Mouse (Mus musculus): ENCODE data around the gene Mex3a.

GRCm38 (mm10) chr3:88527565-88527964 is 4.6 kb upstream of the Mex3a start:
- no peak for TF ChIP-seq CTCF (conservative IDR thresholded peaks at IDR 0.05 in 1 of 2, IDR thresholded peaks at IDR 0.05 in 1 of 2; ENCODE audit: low read depth in 2 of 2, low read length in 2 of 2)
- TF ChIP-seq GABPA (IDR thresholded peaks at IDR 0.05; ENCODE audit: insufficient replicate concordance, low read depth, low read length) = no peak
- TF ChIP-seq ZC3H11A (IDR thresholded peaks at IDR 0.05; ENCODE audit: low read depth, low read length) = no peak
- no peak for TF ChIP-seq JUND (conservative IDR thresholded peaks at IDR 0.05; ENCODE audit: low read depth, low read length)
- no peak for TF ChIP-seq EP300 (IDR thresholded peaks at IDR 0.05; ENCODE audit: low read length)
- TF ChIP-seq E2F4 (IDR thresholded peaks at IDR 0.05; ENCODE audit: insufficient replicate concordance, low read depth, low read length) = no peak
- TF ChIP-seq KAT2A (IDR thresholded peaks at IDR 0.05; ENCODE audit: insufficient replicate concordance, low read length) = no peak
- no peak for TF ChIP-seq BHLHE40 (IDR thresholded peaks at IDR 0.05; ENCODE audit: low read depth, low read length)
- no peak for TF ChIP-seq NELFE (IDR thresholded peaks at IDR 0.05; ENCODE audit: low read depth, low read length)
- TF ChIP-seq UBTF (IDR thresholded peaks at IDR 0.05; ENCODE audit: low read depth, low read length) = no peak

Data from CH12.LX (cell line).